Mouse (Mus musculus): ENCODE data around the gene Cyp2d11. TPM values are rescaled to one million over a fixed set of nuclear protein-coding genes. Genes with fewer than 3 reads are reported as not detected.
"Not testable (repeated sequence)": the region's sequence is repeated elsewhere in the genome, so short reads cannot be mapped to it uniquely, and the experiment has no call there.

Gene Cyp2d11
- polyA plus RNA-seq, 1 experiment from 2014 or later = not detected

- no peaks in the 10 kb centered on the region for H3K36me3 ChIP-seq (replicated peaks)
- peaks cover 3% of the 10 kb centered on the region; the same call in 1 of the 2 replicates for H3K4me1 ChIP-seq
- no peaks in the 10 kb centered on the region for H3K9me3 ChIP-seq
These were observed 15.3 kb downstream of the Cyp2d11 start for GRCm38 (mm10) chr15:82378261-82379180.

GRCm38 (mm10) chr15:82377701-82378100, 16.1 kb downstream of the Cyp2d11 start:
- no peak overlapping the region for H3K27ac ChIP-seq
- H3K36me3 ChIP-seq (replicated peaks) = no peaks in the 10 kb centered on the region
- H3K4me1 ChIP-seq = peaks cover 3% of the 10 kb centered on the region; the same call in 1 of the 2 replicates
- no peaks in the 10 kb centered on the region for H3K9me3 ChIP-seq
- 0 out of 2 replicates have a peak, but pooled peaks cover 3% of the 10 kb centered on the region for H3K27me3 ChIP-seq (replicated peaks)
- H3K4me2 ChIP-seq = no peak overlapping the region
- no peak overlapping the region for H3K9ac ChIP-seq
- no peak overlapping the region for H3K4me3 ChIP-seq
- no peak for ATAC-seq (replicated peaks)
- WGBS = 80% methylated on average over 5 of the region's 5 CpGs

More at GRCm38 (mm10) chr15:82378261-82379180, 15.3 kb downstream of the Cyp2d11 start:
- H3K27me3 ChIP-seq (replicated peaks) = 0 out of 2 replicates have a peak, but pooled peaks cover 3% of the 10 kb centered on the region
- H3K27ac ChIP-seq = no peak overlapping the region
- no peak for ATAC-seq (replicated peaks)
- no peak overlapping the region for H3K4me3 ChIP-seq
- no peak overlapping the region for H3K9ac ChIP-seq
- WGBS = 53% methylated on average over 15 of the region's 15 CpGs
- H3K4me2 ChIP-seq = no peak overlapping the region

- H3K4me2 ChIP-seq = no peak overlapping the region
- H3K9ac ChIP-seq = no peak overlapping the region
- H3K4me1 ChIP-seq = peaks cover 3% of the 10 kb centered on the region; the same call in 1 of the 2 replicates
- no peaks in the 10 kb centered on the region for H3K9me3 ChIP-seq
- H3K4me3 ChIP-seq = no peak overlapping the region
- H3K27me3 ChIP-seq (replicated peaks) = 0 out of 2 replicates have a peak, but pooled peaks cover 3% of the 10 kb centered on the region
- 66% methylated on average over 17 of the region's 17 CpGs for WGBS
- ATAC-seq (replicated peaks) = no peak
- H3K27ac ChIP-seq = no peak overlapping the region; the same call in 1 of the 2 replicates
- no peaks in the 10 kb centered on the region for H3K36me3 ChIP-seq (replicated peaks)
These were observed 17.3 kb downstream of the Cyp2d11 start for GRCm38 (mm10) chr15:82376393-82377138.

- no peak for ATAC-seq (replicated peaks)
- H3K27ac ChIP-seq = no peak overlapping the region
- no peak overlapping the region for H3K4me2 ChIP-seq
- H3K4me3 ChIP-seq = no peak overlapping the region
- H3K4me1 ChIP-seq = peaks cover 3% of the 10 kb centered on the region; the same call in 1 of the 2 replicates
- 0 out of 2 replicates have a peak, but pooled peaks cover 3% of the 10 kb centered on the region for H3K27me3 ChIP-seq (replicated peaks)
- H3K9ac ChIP-seq = no peak overlapping the region
- 86% methylated on average over 9 of the region's 9 CpGs for WGBS
- H3K9me3 ChIP-seq = no peaks in the 10 kb centered on the region
- no peaks in the 10 kb centered on the region for H3K36me3 ChIP-seq (replicated peaks)
These were observed 18.0 kb downstream of the Cyp2d11 start for GRCm38 (mm10) chr15:82375855-82376254.

- Histone ChIP-seq H3K9ac (no peak overlapping the region), H3K4me1 (no peaks in the 10 kb centered on the region; the same call in 1 of the 2 replicates), H3K36me3 (replicated peaks) (no peaks in the 10 kb centered on the region), H3K9me3 (no peaks in the 10 kb centered on the region), H3K4me3 (no peak overlapping the region), H3K4me2 (no peak overlapping the region), H3K27me3 (replicated peaks) (0 out of 2 replicates have a peak, but pooled peaks cover under 1% of the 10 kb centered on the region), H3K27ac (no peak overlapping the region)
- no peak for ATAC-seq (replicated peaks)
- 80% methylated on average over 5 of the region's 5 CpGs for WGBS
These were observed 19.4 kb downstream of the Cyp2d11 start for GRCm38 (mm10) chr15:82374437-82374836.

- no peak overlapping the region for H3K4me2 ChIP-seq
- H3K9me3 ChIP-seq = no peaks in the 10 kb centered on the region
- WGBS = 88% methylated on average over 5 of the region's 5 CpGs
These were observed 20.8 kb downstream of the Cyp2d11 start for GRCm38 (mm10) chr15:82372991-82373390.

GRCm38 (mm10) chr15:82372446-82372845, 21.4 kb downstream of the Cyp2d11 start:
- no peaks in the 10 kb centered on the region for H3K36me3 ChIP-seq (replicated peaks)
- no peaks in the 10 kb centered on the region; the same call in 1 of the 2 replicates for H3K4me1 ChIP-seq
- no peak overlapping the region for H3K9ac ChIP-seq
- WGBS = 88% methylated on average over 6 of the region's 6 CpGs
- no peak overlapping the region for H3K27ac ChIP-seq
- no peak for ATAC-seq (replicated peaks)
- no peak overlapping the region for H3K4me3 ChIP-seq
- H3K27me3 ChIP-seq (replicated peaks) = no peaks in the 10 kb centered on the region
- H3K4me2 ChIP-seq = no peak overlapping the region
- H3K9me3 ChIP-seq = no peaks in the 10 kb centered on the region

More at GRCm38 (mm10) chr15:82372991-82373390, 20.8 kb downstream of the Cyp2d11 start:
- no peaks in the 10 kb centered on the region for H3K36me3 ChIP-seq (replicated peaks)
- no peaks in the 10 kb centered on the region; the same call in 1 of the 2 replicates for H3K4me1 ChIP-seq
- H3K9ac ChIP-seq = no peak overlapping the region
- H3K27ac ChIP-seq = no peak overlapping the region
- H3K27me3 ChIP-seq (replicated peaks) = no peaks in the 10 kb centered on the region
- H3K4me3 ChIP-seq = no peak overlapping the region
- no peak for ATAC-seq (replicated peaks)

- no peaks in the 10 kb centered on the region for H3K27me3 ChIP-seq (replicated peaks)
- no peaks in the 10 kb centered on the region for H3K4me1 ChIP-seq
- no peaks in the 10 kb centered on the region for H3K36me3 ChIP-seq (replicated peaks)
- ATAC-seq (replicated peaks) = no peak
- H3K9me3 ChIP-seq = no peaks in the 10 kb centered on the region
- no peak overlapping the region for H3K4me2 ChIP-seq
- no peak overlapping the region for H3K4me3 ChIP-seq
- H3K27ac ChIP-seq = no peak overlapping the region
- 88% methylated on average over 1 of the region's 1 CpGs for WGBS
- no peak overlapping the region for H3K9ac ChIP-seq
These were observed 25.0 kb downstream of the Cyp2d11 start for GRCm38 (mm10) chr15:82368851-82369250.

- H3K9ac ChIP-seq = no peak overlapping the region
- H3K27ac ChIP-seq = no peak overlapping the region
- H3K36me3 ChIP-seq (replicated peaks) = no peaks in the 10 kb centered on the region
- H3K4me2 ChIP-seq = no peak overlapping the region
- no peak overlapping the region for H3K4me3 ChIP-seq
- H3K27me3 ChIP-seq (replicated peaks) = no peaks in the 10 kb centered on the region
- H3K9me3 ChIP-seq = no peaks in the 10 kb centered on the region
- H3K4me1 ChIP-seq = no peaks in the 10 kb centered on the region
- no peak for ATAC-seq (replicated peaks)
- 89% methylated on average over 4 of the region's 4 CpGs for WGBS
These were observed 25.7 kb downstream of the Cyp2d11 start for GRCm38 (mm10) chr15:82368146-82368545.

GRCm38 (mm10) chr15:82364561-82364960, 29.3 kb downstream of the Cyp2d11 start:
- WGBS = 16% methylated on average over 6 of the region's 9 CpGs
- ATAC-seq (replicated peaks); H3K9me3 ChIP-seq; H3K4me2 ChIP-seq; H3K27ac ChIP-seq; H3K27me3 ChIP-seq (replicated peaks); H3K4me1 ChIP-seq; H3K9ac ChIP-seq; H3K36me3 ChIP-seq (replicated peaks); H3K4me3 ChIP-seq: not testable (repeated sequence)

- 74% methylated on average over 9 of the region's 12 CpGs for WGBS
- H3K4me3 ChIP-seq; H3K36me3 ChIP-seq (replicated peaks); H3K27me3 ChIP-seq (replicated peaks); H3K4me2 ChIP-seq; H3K4me1 ChIP-seq; H3K27ac ChIP-seq; H3K9ac ChIP-seq; H3K9me3 ChIP-seq; ATAC-seq (replicated peaks): not testable (repeated sequence)
These were observed 30.0 kb downstream of the Cyp2d11 start for GRCm38 (mm10) chr15:82363801-82364200.

GRCm38 (mm10) chr15:82362234-82362633, 31.6 kb downstream of the Cyp2d11 start:
- 98% methylated on average over 4 of the region's 4 CpGs for WGBS
- no peak overlapping the region for H3K4me3 ChIP-seq

More at GRCm38 (mm10) chr15:82362234-82362633, 31.6 kb downstream of the Cyp2d11 start:
- Histone ChIP-seq H3K36me3 (replicated peaks) (no peaks in the 10 kb centered on the region), H3K27me3 (replicated peaks) (no peaks in the 10 kb centered on the region), H3K4me1 (no peaks in the 10 kb centered on the region), H3K9me3 (no peaks in the 10 kb centered on the region), H3K4me2 (no peak overlapping the region), H3K9ac (no peak overlapping the region), H3K27ac (no peak overlapping the region)
- no peak for ATAC-seq (replicated peaks)
